Mouse (Mus musculus) heart, embryonic 11.5 days (tissue): ENCODE results near the gene Eml1. TPM values are rescaled to one million over a fixed set of nuclear protein-coding genes. Genes with fewer than 3 reads are reported as not detected.

Experiments used
- ATAC-seq: fragments of 200-750 bp; cut with Nextera tagmentation; replicated peaks from 2 replicates; pipeline ENCODE4 v1.8.0; 2017; ENCODE audit warnings: moderate library complexity; ENCODE audit not compliant: insufficient number of reproducible peaks, low FRiP score, low TSS enrichment
- H3K27ac ChIP-seq: fragments of 300-500 bp; sonication (generic); 2 replicates; pipeline ENCODE4 v1.5.1; 2014; ENCODE audit warnings: mild to moderate bottlenecking, low read depth, low read length
- H3K27me3 ChIP-seq: fragments of 300-500 bp; sonication (generic); 2 replicates; pipeline ENCODE4 v1.6.1; 2014; ENCODE audit warnings: mild to moderate bottlenecking, low read length, mixed read lengths; ENCODE audit not compliant: control insufficient read depth, insufficient read depth
- H3K36me3 ChIP-seq: fragments of 300-500 bp; sonication (generic); 2 replicates; pipeline ENCODE4 v1.6.1; 2014; ENCODE audit warnings: mild to moderate bottlenecking, low read length, moderate library complexity, mixed read lengths; ENCODE audit not compliant: control insufficient read depth, insufficient read depth
- H3K4me1 ChIP-seq: fragments of 300-500 bp; sonication (generic); 2 replicates; pipeline ENCODE4 v1.6.1; 2014; ENCODE audit warnings: low read length; ENCODE audit not compliant: control insufficient read depth, insufficient read depth
- H3K4me2 ChIP-seq: fragments of 300-500 bp; sonication (generic); 2 replicates; pipeline ENCODE4 v1.6.1; 2014; ENCODE audit warnings: mild to moderate bottlenecking, moderate library complexity
- H3K4me3 ChIP-seq: fragments of 300-500 bp; sonication (generic); 2 replicates; pipeline ENCODE4 v1.5.1; 2014; ENCODE audit warnings: low read depth, low read length
- H3K9ac ChIP-seq: fragments of 300-500 bp; sonication (generic); 2 replicates; pipeline ENCODE4 v1.6.1; 2014; ENCODE audit warnings: mild to moderate bottlenecking, low read depth, low read length, moderate library complexity
- H3K9me3 ChIP-seq: fragments of 300-500 bp; sonication (generic); replicated peaks from 2 replicates; pipeline ENCODE4 v1.6.1; 2016; ENCODE audit warnings: low read length; ENCODE audit not compliant: control insufficient read depth
- WGBS: fragments of 180-500 bp; shearing (Covaris S2); extraction: QIAGEN DNeasy Blood & Tissue Kit; methylation state at CpG from one replicate; pipeline ENCODE4 v1.1.7; 2014; ENCODE audit not compliant: insufficient replicate concordance; 5-methylcytosine and 5-hydroxymethylcytosine counted together
- polyA plus RNA-seq: library from polyadenylated mRNA; unstranded; fragments of >200 nt; fragmentation: Nextera tagmentation; extraction: Ambion mirVana; gene quantifications from 2 replicates; pipeline ENCODE4 v1.2.1, GENCODE M21; 2014

Gene Eml1
- polyA plus RNA-seq, 1 experiment from 2014 or later, result 48.3 TPM

DNA sequence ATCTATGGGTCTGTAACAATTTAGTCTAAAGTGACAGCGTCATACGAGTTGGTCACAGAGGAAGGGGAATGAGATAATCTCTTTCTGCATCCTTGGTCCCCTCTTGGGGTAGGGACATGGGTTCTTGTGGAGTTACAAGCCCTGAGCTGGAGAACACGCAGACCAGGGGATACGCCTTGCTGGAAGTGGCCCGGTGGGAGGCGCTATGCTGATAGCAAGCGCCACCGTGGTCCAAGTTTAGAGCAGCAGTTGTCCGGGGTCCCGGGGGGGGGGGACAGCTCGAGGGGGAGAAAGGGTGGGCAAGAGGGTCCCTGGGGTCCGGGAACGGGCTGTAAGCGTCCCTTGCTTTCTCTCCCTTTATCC lies 51.7 kb downstream of the Eml1 start:
- Histone ChIP-seq H3K27me3 (no peaks in the 10 kb centered on the region), H3K27ac (peak overlapping the region; percentile 67), H3K4me3 (peak overlapping the region; percentile 76), H3K36me3 (no peaks in the 10 kb centered on the region), H3K4me1 (no peaks in the 10 kb centered on the region; the same call in 1 of the 2 replicates), H3K9me3 (no peaks in the 10 kb centered on the region), H3K9ac (peak overlapping the region; percentile 84), H3K4me2 (peak overlapping the region; percentile 76)
- under 1% methylated on average over 14 of the region's 14 CpGs for WGBS
- ATAC-seq, result peak; percentile 64

DNA sequence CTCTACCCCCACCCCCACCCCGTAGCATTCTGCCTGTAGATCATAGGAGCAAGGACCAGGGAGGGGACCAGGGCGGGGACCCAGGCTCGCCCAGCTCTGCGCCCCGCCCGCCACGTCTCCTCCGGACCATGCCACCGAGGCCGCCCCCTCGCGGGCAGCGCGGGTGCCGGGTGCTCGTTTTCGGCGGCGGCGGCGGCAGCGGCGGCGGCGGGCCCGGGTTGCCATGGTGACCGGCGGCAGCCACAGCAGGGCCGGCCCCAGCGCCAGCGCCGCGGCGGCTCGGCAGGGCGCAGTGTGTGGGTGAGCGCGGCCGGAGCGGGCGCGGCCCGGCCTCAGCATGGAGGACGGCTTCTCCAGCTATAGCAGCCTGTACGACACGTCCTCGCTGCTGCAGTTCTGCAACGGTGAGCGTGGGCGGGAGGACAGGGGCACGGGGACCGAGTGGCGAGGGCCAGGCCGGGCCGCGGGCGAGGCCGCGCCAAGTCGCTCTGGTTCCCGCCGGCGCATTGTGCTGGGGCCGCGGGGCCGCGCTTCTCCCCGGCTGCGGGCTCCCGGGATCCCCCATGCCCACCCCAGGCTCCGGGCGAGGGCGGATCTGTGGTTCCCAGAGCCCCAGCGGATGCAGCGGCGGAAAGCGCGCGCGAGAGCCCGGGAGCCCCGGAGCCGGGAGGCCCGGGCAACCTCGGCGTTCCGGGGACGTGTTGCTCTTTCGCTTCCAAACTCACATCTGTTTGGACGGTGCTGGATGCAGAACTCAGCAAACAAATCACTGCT lies 52.3 kb downstream of the Eml1 start:
- Histone ChIP-seq H3K36me3 (no peaks in the 10 kb centered on the region), H3K9me3 (no peaks in the 10 kb centered on the region), H3K9ac (peak overlapping the region; percentile 84), H3K4me2 (peak overlapping the region; percentile 76), H3K27ac (peak overlapping the region; percentile 67), H3K4me1 (no peaks in the 10 kb centered on the region; the same call in 1 of the 2 replicates), H3K4me3 (peak overlapping the region; percentile 76), H3K27me3 (no peaks in the 10 kb centered on the region)
- under 1% methylated on average over 82 of the region's 90 CpGs for WGBS
- ATAC-seq, result peak; percentile 91

DNA sequence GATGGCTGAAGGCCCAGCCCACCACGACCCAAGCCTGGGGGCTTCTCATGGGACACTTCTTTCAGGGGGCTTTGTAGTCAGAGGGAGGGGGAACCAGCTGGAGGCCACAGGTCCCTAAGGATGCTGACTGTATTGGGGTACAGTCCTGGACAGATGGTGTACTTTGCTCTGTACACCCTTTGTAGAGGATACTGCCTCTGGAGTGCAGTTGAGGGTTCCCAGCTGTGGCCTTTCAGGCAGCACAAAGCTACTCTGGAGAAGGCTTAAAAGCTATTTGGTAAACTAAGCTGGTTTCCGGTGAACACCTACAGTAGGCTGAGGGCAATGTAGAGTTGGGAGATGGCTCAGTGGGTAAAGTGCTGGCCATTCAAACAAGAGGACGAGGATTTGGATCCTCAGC lies 60.2 kb downstream of the Eml1 start:
- 65% methylated on average over 3 of the region's 3 CpGs for WGBS
- Histone ChIP-seq H3K4me1 (peaks cover 12% of the 10 kb centered on the region), H3K27me3 (no peaks in the 10 kb centered on the region), H3K9me3 (no peaks in the 10 kb centered on the region), H3K9ac (no peak overlapping the region), H3K36me3 (no peaks in the 10 kb centered on the region), H3K4me3 (no peak overlapping the region), H3K4me2 (no peak overlapping the region), H3K27ac (no peak overlapping the region)
- no peak for ATAC-seq

DNA sequence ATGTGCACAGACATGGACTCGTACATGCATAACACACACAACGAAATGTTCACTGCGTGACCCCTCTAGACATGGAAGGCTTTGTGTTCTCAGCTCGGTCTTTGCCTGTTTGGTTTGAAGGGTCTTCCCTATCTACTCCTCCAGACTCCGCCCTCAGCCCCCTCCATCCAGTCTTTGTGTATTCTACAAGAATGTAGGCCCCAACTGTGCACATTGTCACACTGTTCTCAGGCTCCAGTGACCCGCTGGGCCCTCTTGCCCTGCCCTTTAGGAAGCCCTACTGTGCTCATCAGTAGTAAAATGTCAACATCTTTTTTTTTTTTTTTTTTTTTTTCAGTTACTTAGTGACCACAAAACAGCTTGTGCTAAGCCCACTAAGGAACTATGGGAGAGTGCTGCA lies 61.0 kb downstream of the Eml1 start:
- Histone ChIP-seq H3K9me3 (no peaks in the 10 kb centered on the region), H3K9ac (no peak overlapping the region), H3K36me3 (no peaks in the 10 kb centered on the region), H3K4me1 (peaks cover 18% of the 10 kb centered on the region), H3K27me3 (no peaks in the 10 kb centered on the region), H3K27ac (no peak overlapping the region), H3K4me3 (no peak overlapping the region), H3K4me2 (no peak overlapping the region)
- WGBS, result 77% methylated on average over 6 of the region's 6 CpGs
- ATAC-seq, result no peak

DNA sequence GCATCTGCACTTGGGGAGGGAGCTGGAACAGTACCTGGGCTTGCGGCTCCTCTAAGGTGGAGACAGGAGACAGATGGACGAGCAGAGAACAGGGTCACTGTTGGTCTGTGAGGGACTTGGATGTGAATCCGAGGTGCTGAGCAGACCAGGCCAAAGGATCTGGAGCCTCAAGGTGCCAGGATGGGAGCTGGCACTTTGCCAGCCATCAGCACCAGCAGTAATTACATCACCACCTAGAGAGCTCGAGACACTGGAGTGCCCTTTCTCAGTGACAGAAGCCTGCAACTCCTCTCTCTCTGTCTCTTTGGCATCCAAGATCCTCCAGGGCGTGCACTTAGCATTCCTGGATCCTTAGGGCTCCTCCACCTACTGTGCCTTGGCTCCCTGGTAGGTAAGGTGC lies 61.8 kb downstream of the Eml1 start:
- 55% methylated on average over 5 of the region's 5 CpGs for WGBS
- H3K9ac ChIP-seq, result no peak overlapping the region

DNA sequence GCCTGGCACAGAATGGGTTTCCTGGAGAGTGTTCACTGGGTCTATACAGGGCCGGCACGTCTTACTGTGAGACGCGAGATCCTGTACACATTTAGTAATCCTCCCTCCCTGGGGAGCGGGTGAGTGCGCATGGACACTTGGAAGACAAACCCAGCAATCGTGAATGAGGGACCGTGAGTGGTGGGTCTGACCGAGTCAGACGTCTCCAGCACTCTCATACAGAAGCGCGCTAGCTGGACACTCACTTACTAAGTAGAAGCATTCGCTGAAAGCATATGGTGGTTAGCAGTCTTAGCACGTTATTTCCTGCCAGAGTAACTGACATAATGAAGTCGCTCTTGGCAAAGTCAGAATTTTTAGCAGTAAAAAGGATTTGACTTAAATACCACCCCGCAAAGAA lies 62.3 kb downstream of the Eml1 start:
- Histone ChIP-seq H3K9ac (no peak overlapping the region), H3K27ac (no peak overlapping the region), H3K36me3 (no peaks in the 10 kb centered on the region)

More for the DNA sequence above, 61.8 kb downstream of the Eml1 start:
- Histone ChIP-seq H3K36me3 (no peaks in the 10 kb centered on the region), H3K27me3 (no peaks in the 10 kb centered on the region), H3K27ac (no peak overlapping the region), H3K4me3 (no peak overlapping the region), H3K9me3 (no peaks in the 10 kb centered on the region), H3K4me2 (no peak overlapping the region), H3K4me1 (peaks cover 24% of the 10 kb centered on the region)
- no peak for ATAC-seq

DNA sequence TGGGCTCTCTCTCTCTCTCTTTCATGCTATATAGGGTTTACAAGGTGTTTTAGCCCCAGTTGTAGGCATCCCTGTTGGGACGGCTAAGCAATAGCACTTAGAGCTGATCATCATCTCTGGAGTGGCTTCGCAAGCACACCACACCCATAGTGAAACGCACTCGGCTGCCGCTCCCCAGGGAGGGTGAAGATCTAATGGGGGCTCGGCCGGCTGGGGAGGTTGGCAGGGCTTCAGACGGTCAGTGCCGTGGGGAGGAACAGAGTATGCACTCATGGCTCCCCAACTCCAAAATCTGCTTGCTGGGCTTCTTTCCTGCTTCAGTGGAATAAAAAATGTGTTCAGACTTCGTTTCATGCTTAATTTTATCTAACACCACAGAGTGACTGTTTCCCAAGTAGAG lies 62.7 kb downstream of the Eml1 start:
- 66% methylated on average over 10 of the region's 10 CpGs for WGBS
- Histone ChIP-seq H3K27ac (no peak overlapping the region), H3K36me3 (no peaks in the 10 kb centered on the region), H3K9ac (no peak overlapping the region), H3K27me3 (no peaks in the 10 kb centered on the region), H3K4me3 (no peak overlapping the region), H3K9me3 (no peaks in the 10 kb centered on the region), H3K4me2 (no peak overlapping the region), H3K4me1 (peaks cover 24% of the 10 kb centered on the region)
- no peak for ATAC-seq

More for the DNA sequence above, 62.3 kb downstream of the Eml1 start:
- Histone ChIP-seq H3K4me3 (no peak overlapping the region), H3K9me3 (no peaks in the 10 kb centered on the region), H3K4me2 (no peak overlapping the region), H3K4me1 (peaks cover 24% of the 10 kb centered on the region), H3K27me3 (no peaks in the 10 kb centered on the region)
- 80% methylated on average over 16 of the region's 16 CpGs for WGBS
- no peak for ATAC-seq

DNA sequence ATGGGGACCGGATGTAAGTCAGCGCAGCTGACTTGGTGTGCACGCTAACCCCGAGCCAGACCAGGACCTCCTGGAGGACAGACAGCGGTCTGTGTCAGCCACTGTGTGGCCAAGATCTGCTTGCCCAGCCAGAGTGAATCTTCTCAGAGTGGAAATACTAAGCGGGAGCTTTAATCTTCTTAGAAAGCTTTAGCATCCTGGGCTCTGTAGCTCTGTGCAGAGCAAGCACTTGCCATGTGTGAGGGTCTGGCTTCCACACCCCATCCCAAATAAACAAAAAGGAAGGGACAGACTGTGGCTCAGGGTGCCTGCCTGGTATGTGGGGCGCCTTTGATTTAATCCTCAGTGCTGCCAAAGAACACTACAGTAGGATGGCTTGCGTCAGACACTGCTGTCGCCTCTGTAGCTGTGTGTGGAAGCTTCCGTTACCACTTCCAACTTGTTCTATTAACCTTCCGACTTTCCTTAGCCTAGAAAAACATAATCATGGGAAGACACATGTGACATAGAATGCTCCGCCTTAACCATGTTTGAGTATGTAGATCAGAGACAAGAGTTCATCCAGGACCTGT lies 64.8 kb downstream of the Eml1 start:
- Histone ChIP-seq H3K27me3 (no peaks in the 10 kb centered on the region), H3K4me3 (no peak overlapping the region), H3K4me1 (peaks cover 27% of the 10 kb centered on the region), H3K27ac (no peak overlapping the region), H3K9ac (no peak overlapping the region), H3K36me3 (no peaks in the 10 kb centered on the region), H3K9me3 (no peaks in the 10 kb centered on the region), H3K4me2 (no peak overlapping the region)
- WGBS, result 54% methylated on average over 12 of the region's 12 CpGs
- no peak for ATAC-seq
